Mouse (Mus musculus): Measurements from ENCODE around the gene Mdga2.

Gene Mdga2

GRCm38 (mm10) chr12:66707431-66707830 lies 514.9 kb downstream of the Mdga2 start:
- DNase-seq (ENCODE audit: low spot score in 2 of 2) = no peak

- no peak for DNase-seq (ENCODE audit: low spot score in 2 of 2)
Observed at GRCm38 (mm10) chr12:66705015-66705414, 517.3 kb downstream of the Mdga2 start.

GRCm38 (mm10) chr12:66702781-66703180 lies 519.6 kb downstream of the Mdga2 start:
- DNase-seq (ENCODE audit: low spot score in 2 of 2) = no peak

- DNase-seq (ENCODE audit: low spot score in 2 of 2) = no peak
Observed at GRCm38 (mm10) chr12:66679558-66679957, 542.8 kb downstream of the Mdga2 start.

- no peak for DNase-seq (ENCODE audit: low spot score in 2 of 2)
Observed at GRCm38 (mm10) chr12:66648605-66649552, 573.5 kb downstream of the Mdga2 start.

- no peak for DNase-seq (ENCODE audit: low spot score in 2 of 2)
Observed at GRCm38 (mm10) chr12:66640408-66640807, 581.9 kb downstream of the Mdga2 start.

GRCm38 (mm10) chr12:66619944-66620343 lies 602.4 kb downstream of the Mdga2 start:
- no peak for DNase-seq (ENCODE audit: low spot score in 2 of 2)

GRCm38 (mm10) chr12:66591617-66592230 lies 630.6 kb downstream of the Mdga2 start:
- no peak for DNase-seq (ENCODE audit: low spot score in 2 of 2)

- DNase-seq (ENCODE audit: low spot score in 2 of 2) = no peak
Observed at GRCm38 (mm10) chr12:66565396-66565795, 657.0 kb downstream of the Mdga2 start.

GRCm38 (mm10) chr12:66556846-66557245 lies 665.5 kb downstream of the Mdga2 start:
- DNase-seq (ENCODE audit: low spot score in 2 of 2) = no peak

GRCm38 (mm10) chr12:66556178-66556820 lies 666.0 kb downstream of the Mdga2 start:
- DNase-seq (ENCODE audit: low spot score in 2 of 2) = no peak

GRCm38 (mm10) chr12:66524973-66525372 lies 697.4 kb downstream of the Mdga2 start:
- DNase-seq (ENCODE audit: low spot score in 2 of 2) = no peak

GRCm38 (mm10) chr12:66499258-66499657 lies 723.1 kb downstream of the Mdga2 start:
- DNase-seq (ENCODE audit: low spot score in 2 of 2) = no peak

- no peak for DNase-seq (ENCODE audit: low spot score in 2 of 2)
Observed at GRCm38 (mm10) chr12:66470868-66471267, 751.5 kb downstream of the Mdga2 start.

GRCm38 (mm10) chr12:66470243-66470863 lies 752.0 kb downstream of the Mdga2 start:
- no peak for DNase-seq (ENCODE audit: low spot score in 2 of 2)

- no peak for DNase-seq (ENCODE audit: low spot score in 2 of 2)
Observed at GRCm38 (mm10) chr12:66465516-66465915, 756.8 kb downstream of the Mdga2 start.

- no peak for DNase-seq (ENCODE audit: low spot score in 2 of 2)
Observed at GRCm38 (mm10) chr12:66443340-66443739, 779.0 kb downstream of the Mdga2 start.

Measured in spleen, postnatal 14 days (tissue).